Mouse (Mus musculus): ENCODE results near the gene Galnt6.
"Not testable (repeated sequence)": the region's sequence is repeated elsewhere in the genome, so short reads cannot be mapped to it uniquely, and the experiment has no call there.

The Galnt6 gene

GRCm38 (mm10) chr15:100729281-100729985, at the start of gene Galnt6:
Gene Galnt6 (minus strand): TSS chr15:100729376.
- DNase-seq (ENCODE audit: low read depth, low spot score): no peak

GRCm38 (mm10) chr15:100777020-100778016, 48.1 kb upstream of the Galnt6 start:
- no peak for DNase-seq (ENCODE audit: low read depth, low spot score)

- no peak for DNase-seq (ENCODE audit: low read depth, low spot score)
Observed at GRCm38 (mm10) chr15:100776424-100776823, 47.2 kb upstream of the Galnt6 start.

DNA sequence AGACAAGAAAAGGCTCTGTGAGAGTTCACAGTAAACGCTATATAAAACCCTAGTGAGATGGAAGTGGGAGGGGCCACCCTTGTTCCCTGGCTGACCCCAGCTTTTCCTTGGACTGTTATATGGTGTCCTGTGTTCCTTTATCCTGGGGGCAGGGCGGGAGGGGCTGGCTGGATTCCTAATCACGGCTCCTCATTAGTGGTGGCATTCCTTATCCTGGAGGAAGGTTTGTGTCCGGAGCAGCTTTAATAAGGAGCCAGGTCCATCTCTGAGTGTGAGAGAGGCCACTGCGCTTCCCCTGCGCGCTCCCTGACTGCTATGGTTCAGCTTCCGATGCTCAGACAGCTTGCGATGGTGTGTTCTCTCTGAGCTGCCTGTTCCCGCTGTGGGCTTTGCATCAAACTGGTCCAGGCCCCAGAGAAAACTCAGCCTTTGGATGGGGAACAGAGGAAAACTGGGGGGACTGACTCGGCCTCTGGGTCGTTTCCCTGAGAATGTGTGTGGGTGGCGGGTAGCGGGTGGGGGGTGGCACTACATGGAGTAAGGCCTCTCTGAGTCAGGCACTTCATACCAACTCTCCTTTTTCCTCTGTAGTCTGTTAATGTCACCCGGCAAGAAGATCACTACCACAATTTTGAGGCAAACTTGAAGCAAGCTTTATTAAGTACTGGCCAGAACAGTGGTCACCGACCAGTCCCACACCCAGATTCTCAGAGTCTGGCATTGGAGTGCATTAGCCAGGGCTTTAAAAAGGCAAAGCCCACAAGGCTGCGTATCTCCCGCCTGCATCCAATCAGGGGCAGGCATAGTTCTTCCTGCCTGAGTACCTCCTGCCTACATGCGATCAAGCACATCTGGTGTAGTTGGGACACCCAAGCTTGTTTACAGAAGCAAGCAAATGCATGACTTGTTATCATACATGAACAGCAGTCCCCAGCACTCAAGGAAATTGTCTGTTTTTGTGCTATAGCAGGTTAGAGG, 46.3 kb upstream of the Galnt6 start:
- DNase-seq (ENCODE audit: low read depth, low spot score): no peak

GRCm38 (mm10) chr15:100773859-100774258, 44.7 kb upstream of the Galnt6 start:
- DNase-seq (ENCODE audit: low read depth, low spot score): not testable (repeated sequence)

DNA sequence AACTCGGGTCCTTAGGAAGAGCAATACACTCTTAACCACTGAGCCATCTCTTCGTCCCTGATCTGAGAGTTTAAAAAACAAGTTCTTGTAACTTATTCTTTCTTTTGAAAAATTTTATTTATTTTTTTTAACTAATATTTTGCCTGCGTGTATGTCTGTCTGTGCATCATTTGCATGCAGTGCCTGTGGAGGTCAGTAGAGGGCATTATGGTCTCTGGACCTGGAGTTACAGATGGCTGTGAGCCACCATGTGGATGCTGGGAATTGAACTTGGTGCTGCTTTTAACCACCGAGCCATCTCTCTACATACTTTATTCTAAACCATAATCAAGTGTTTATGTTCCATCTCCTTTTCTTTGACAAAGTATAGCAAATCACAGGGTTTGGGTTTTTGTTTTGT, 43.5 kb upstream of the Galnt6 start:
- DNase-seq (ENCODE audit: low read depth, low spot score): no peak

- DNase-seq (ENCODE audit: low read depth, low spot score): no peak
Observed at GRCm38 (mm10) chr15:100770338-100770737, 41.2 kb upstream of the Galnt6 start.

- DNase-seq (ENCODE audit: low read depth, low spot score): not testable (repeated sequence)
Observed at GRCm38 (mm10) chr15:100769023-100769422, 39.8 kb upstream of the Galnt6 start.

DNA sequence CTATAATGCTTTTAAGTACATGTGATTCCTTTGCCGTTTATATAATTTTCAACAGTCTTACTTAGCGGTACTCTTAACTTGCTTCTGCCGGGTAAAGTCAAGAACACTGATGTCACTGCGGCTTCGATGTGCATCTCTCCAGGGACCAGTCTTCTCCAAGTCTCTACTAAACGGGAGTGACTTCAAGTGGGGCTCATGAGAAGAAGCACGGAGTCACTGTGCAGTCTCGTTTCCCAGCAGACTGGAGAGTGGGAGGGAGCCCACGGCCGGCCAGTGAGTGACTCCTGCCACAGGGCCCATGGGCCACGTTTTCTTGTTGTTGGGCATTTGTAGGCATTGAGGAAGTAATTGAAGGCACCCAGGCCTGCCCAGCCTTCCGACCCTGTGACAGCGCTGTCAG, 38.7 kb upstream of the Galnt6 start:
- DNase-seq (ENCODE audit: low read depth, low spot score): no peak

DNA sequence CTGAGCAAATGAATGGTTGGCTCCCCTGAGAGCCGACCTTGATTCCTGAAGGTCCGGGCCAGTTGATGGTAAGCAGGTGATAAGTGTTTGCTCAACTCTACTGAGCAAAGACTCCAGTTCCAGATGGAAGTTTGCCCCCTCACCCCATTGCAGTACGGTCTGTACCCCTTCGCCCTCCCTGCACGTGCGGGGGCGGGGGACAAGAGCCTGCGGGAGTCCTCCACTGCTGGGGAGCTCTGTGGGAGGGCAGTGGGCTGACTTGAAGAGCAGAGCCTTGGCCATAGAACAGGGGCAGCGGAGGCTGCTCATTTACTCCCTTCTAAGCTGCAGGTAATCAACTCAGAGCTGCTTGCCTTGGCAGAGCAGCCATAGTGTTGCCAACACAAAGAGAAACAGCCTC, 37.6 kb upstream of the Galnt6 start:
- no peak for DNase-seq (ENCODE audit: low read depth, low spot score)

GRCm38 (mm10) chr15:100764163-100764951, 35.2 kb upstream of the Galnt6 start:
- DNase-seq (ENCODE audit: low read depth, low spot score): no peak

- no peak for DNase-seq (ENCODE audit: low read depth, low spot score)
Observed at GRCm38 (mm10) chr15:100762649-100763048, 33.5 kb upstream of the Galnt6 start.

DNA sequence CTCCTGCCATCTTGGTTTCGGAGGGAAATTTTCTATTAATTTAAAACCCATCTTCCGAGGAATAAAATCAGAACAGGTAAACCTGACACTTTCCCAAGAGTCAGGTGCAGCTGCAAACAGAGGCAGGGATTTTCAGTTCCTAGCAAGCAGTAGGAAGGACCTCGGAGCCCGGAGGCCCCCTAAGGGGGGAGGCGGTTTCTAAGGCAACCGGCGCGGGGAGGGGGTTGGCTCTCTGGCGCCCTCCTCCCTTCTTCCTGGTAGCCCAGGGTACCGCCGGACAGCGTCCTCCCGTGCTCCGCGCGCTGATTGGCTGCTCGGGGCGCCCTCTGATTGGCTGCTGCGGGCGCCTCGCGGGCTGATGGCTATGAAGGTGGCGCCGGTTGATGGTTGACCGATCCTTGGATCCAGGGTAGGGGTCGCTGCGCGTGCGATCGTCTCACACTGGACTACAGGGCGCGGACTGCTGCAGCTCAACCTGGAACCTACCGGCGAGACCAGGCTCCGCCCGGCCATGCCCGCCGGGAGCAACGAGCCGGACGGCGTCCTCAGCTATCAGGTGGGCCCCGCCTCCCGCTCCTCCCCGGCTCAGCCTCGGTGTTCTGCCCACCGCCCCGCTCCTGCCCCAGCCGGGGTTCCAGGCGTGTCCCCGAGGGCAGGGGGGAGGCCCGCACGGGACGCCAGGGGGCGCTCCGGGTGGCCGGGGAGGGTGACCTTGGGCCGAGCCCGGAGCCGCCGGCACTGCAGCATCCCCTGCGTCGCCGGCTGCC, 32.4 kb upstream of the Galnt6 start, which contains the start of gene Slc4a8:
Slc4a8 (plus strand) TSS at position 329 of the 767 bp plus-strand sequence.
- peak; percentile 85 for DNase-seq (ENCODE audit: low read depth, low spot score)

GRCm38 (mm10) chr15:100761036-100761418, 31.9 kb upstream of the Galnt6 start:
- DNase-seq (ENCODE audit: low read depth, low spot score): no peak

DNA sequence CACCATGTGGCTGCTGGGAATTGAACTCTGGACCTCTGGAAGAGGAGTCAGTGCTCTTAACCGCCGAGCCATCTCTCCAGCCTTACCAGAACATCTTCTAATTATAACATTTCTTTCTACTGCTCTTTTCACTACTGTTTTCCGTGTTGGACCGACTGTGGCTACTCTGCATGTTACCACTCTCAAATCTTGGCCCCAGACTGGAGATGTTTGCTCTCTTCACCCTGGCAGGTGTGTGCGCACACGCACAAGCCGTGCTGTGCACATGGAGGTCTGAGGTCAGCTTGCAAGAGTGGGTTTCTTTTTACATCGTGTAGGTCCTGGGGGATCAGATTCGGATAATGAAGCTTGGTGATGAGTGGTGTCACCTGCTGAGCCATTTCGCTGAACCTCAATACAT, 30.1 kb upstream of the Galnt6 start:
- no peak for DNase-seq (ENCODE audit: low read depth, low spot score)

DNA sequence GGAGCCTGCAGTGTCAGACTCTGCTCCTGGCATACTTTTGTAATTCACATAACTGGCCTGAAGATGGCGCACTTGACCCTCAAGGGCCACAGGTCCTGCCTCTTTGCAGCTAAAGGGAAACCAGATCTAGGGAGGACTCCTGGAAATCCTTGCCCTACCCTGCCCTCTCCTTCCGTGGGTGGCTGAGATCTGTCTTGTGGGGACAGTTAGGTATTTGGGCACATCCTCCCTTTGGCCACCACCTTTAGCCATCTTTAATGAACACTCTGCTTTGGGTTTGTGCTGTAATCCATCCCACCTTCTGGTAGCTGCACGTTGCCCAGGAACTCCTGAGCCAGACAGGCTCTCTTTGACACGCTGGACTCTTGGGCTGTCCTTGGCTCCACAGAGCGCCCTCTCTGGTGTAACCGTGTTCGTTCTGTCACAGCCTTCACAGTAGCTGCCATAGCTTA, 28.4 kb upstream of the Galnt6 start:
- DNase-seq (ENCODE audit: low read depth, low spot score): no peak

GRCm38 (mm10) chr15:100755881-100756624, 26.9 kb upstream of the Galnt6 start:
- no peak for DNase-seq (ENCODE audit: low read depth, low spot score)

- no peak for DNase-seq (ENCODE audit: low read depth, low spot score)
Observed at GRCm38 (mm10) chr15:100755498-100755859, 26.3 kb upstream of the Galnt6 start.
